Mouse (Mus musculus) MEL (cell line): ENCODE data around the gene Abcb6. TPM values are rescaled to one million over a fixed set of nuclear protein-coding genes. Genes with fewer than 3 reads are reported as not detected.
A peak's percentile ranks its signal among the peaks of the same experiment; 100 is the strongest.

Experiments
- DNase-seq: peaks from one replicate; pipeline ENCODE4 v3.0.0; 2011; ENCODE audit warnings: low read depth, low spot score
- H3K27ac ChIP-seq: 2 replicates; pipeline ENCODE4 v1.5.1; 2012; ENCODE audit warnings: low read depth, mild to moderate bottlenecking, control low read depth, low read length, moderate library complexity; ENCODE audit not compliant: control insufficient read depth
- H3K27me3 ChIP-seq, 2 experiments: fragments of 150-350 bp in 1 of 2; sonication (generic) in 1 of 2; 2 replicates each; pipeline ENCODE4 v1.6.1; 2012; ENCODE audit warnings: low read length in 2 of 2, mild to moderate bottlenecking in 2 of 2, improper control_type of control experiment in 1 of 2, moderate library complexity in 1 of 2; ENCODE audit not compliant: insufficient read depth in 2 of 2, control insufficient read depth in 1 of 2
- H3K36me3 ChIP-seq, 2 experiments: 2 replicates each; pipeline ENCODE4 v1.6.1; 2012 to 2014; ENCODE audit warnings: low read length in 2 of 2, improper control_type of control experiment in 1 of 2, inconsistent platforms in 1 of 2, mild to moderate bottlenecking in 1 of 2; ENCODE audit not compliant: insufficient read depth in 2 of 2, control insufficient read depth in 1 of 2
- H3K4me1 ChIP-seq, 2 experiments: fragments of 150-350 bp in 1 of 2; sonication (generic) in 1 of 2; 2 replicates each; pipeline ENCODE4 v1.6.1; 2012; ENCODE audit warnings: low read length in 2 of 2, improper control_type of control experiment in 1 of 2, mild to moderate bottlenecking in 1 of 2; ENCODE audit not compliant: insufficient read depth in 2 of 2, control insufficient read depth in 1 of 2
- H3K4me3 ChIP-seq, 2 experiments: fragments of 150-350 bp in 1 of 2; sonication (generic) in 1 of 2; 2 replicates each; pipeline ENCODE4 v1.5.1; 2012; ENCODE audit warnings: low read depth in 2 of 2, low read length in 2 of 2, mild to moderate bottlenecking in 2 of 2, moderate library complexity in 2 of 2, control low read depth in 1 of 2, improper control_type of control experiment in 1 of 2; ENCODE audit not compliant: control insufficient read depth in 1 of 2, insufficient read depth in 1 of 2
- H3K79me2 ChIP-seq: 2 replicates; pipeline ENCODE4 v1.6.1; 2012; ENCODE audit warnings: mild to moderate bottlenecking, low read length, moderate library complexity; ENCODE audit not compliant: control insufficient read depth, poor library complexity, insufficient read depth
- H3K9ac ChIP-seq: 2 replicates; pipeline ENCODE4 v1.6.1; 2012; ENCODE audit warnings: low read depth, mild to moderate bottlenecking, control low read depth, low read length, moderate library complexity; ENCODE audit not compliant: control insufficient read depth, poor library complexity, severe bottlenecking
- H3K9me3 ChIP-seq: fragments of 150-350 bp; sonication (generic); replicated peaks from 2 replicates; pipeline ENCODE4 v1.6.1; 2012; ENCODE audit warnings: mild to moderate bottlenecking, low read length, improper control_type of control experiment, moderate library complexity; ENCODE audit not compliant: insufficient read depth
- BHLHE40 ChIP-seq: IDR thresholded peaks from 2 replicates; pipeline ENCODE4 v1.6.1; 2012; ENCODE audit warnings: low read depth, mild to moderate bottlenecking, inconsistent platforms, low read length, improper control_type of control experiment, borderline replicate concordance
- CHD1 ChIP-seq: IDR thresholded peaks from 2 replicates; pipeline ENCODE4 v1.6.1; 2012; ENCODE audit warnings: low read depth, mild to moderate bottlenecking, inconsistent platforms, low read length, improper control_type of control experiment
- E2F4 ChIP-seq: IDR thresholded peaks from 2 replicates; pipeline ENCODE4 v1.6.1; 2011; ENCODE audit warnings: low read depth, low read length, improper control_type of control experiment, borderline replicate concordance
- HCFC1 ChIP-seq: IDR thresholded peaks from 2 replicates; pipeline ENCODE4 v1.6.1; 2012; ENCODE audit warnings: low read depth, mild to moderate bottlenecking, inconsistent platforms, low read length, improper control_type of control experiment, moderate library complexity
- MAFK ChIP-seq: IDR thresholded peaks from 2 replicates; pipeline ENCODE4 v1.6.1; 2011; ENCODE audit warnings: low read depth, mild to moderate bottlenecking, low read length, improper control_type of control experiment, borderline replicate concordance
- MEF2A ChIP-seq: IDR thresholded peaks from 2 replicates; pipeline ENCODE4 v1.6.1; 2014; ENCODE audit warnings: low read depth, mild to moderate bottlenecking, inconsistent platforms, low read length, improper control_type of control experiment; ENCODE audit not compliant: poor library complexity, insufficient replicate concordance, severe bottlenecking; ENCODE audit errors: extremely low read depth
- MXI1 ChIP-seq: IDR thresholded peaks from 2 replicates; pipeline ENCODE4 v1.6.1; 2011; ENCODE audit warnings: mild to moderate bottlenecking, low read depth, low read length, improper control_type of control experiment
- NRF1 ChIP-seq: IDR thresholded peaks from 2 replicates; pipeline ENCODE4 v1.6.1; 2014; ENCODE audit warnings: low read depth, mild to moderate bottlenecking, inconsistent platforms, low read length, improper control_type of control experiment, moderate library complexity; ENCODE audit not compliant: poor library complexity, insufficient read depth, severe bottlenecking
- POLR2AphosphoS5 ChIP-seq: IDR thresholded peaks from 2 replicates; pipeline ENCODE4 v1.6.1; 2012; ENCODE audit warnings: low read depth, borderline replicate concordance, mild to moderate bottlenecking, inconsistent platforms, low read length, moderate library complexity, mixed read lengths
- RAD21 ChIP-seq: IDR thresholded peaks from 2 replicates; pipeline ENCODE4 v1.6.1; 2011; ENCODE audit warnings: mild to moderate bottlenecking, low read depth, low read length, improper control_type of control experiment
- RCOR1 ChIP-seq: IDR thresholded peaks from 2 replicates; pipeline ENCODE4 v1.6.1; 2012; ENCODE audit warnings: low read depth, mild to moderate bottlenecking, inconsistent platforms, low read length, improper control_type of control experiment
- SIN3A ChIP-seq: IDR thresholded peaks from 2 replicates; pipeline ENCODE4 v1.6.1; 2012; ENCODE audit warnings: low read length, improper control_type of control experiment, inconsistent platforms
- SMC3 ChIP-seq: IDR thresholded peaks from 2 replicates; pipeline ENCODE4 v1.6.1; 2011; ENCODE audit warnings: low read depth, low read length, improper control_type of control experiment
- USF2 ChIP-seq, 2 experiments: IDR thresholded peaks; 2 replicates each; pipeline ENCODE4 v1.6.1; 2011 to 2012; ENCODE audit warnings: improper control_type of control experiment in 2 of 2, low read length in 2 of 2, borderline replicate concordance in 1 of 2, inconsistent platforms in 1 of 2, low read depth in 1 of 2, mild to moderate bottlenecking in 1 of 2; ENCODE audit not compliant: insufficient read depth in 1 of 2
- ZC3H11A ChIP-seq: IDR thresholded peaks from 2 replicates; pipeline ENCODE4 v1.6.1; 2012; ENCODE audit warnings: low read depth, mild to moderate bottlenecking, inconsistent platforms, low read length, improper control_type of control experiment
- ZKSCAN1 ChIP-seq: IDR thresholded peaks from 2 replicates; pipeline ENCODE4 v1.6.1; 2012; ENCODE audit warnings: low read depth, mild to moderate bottlenecking, inconsistent platforms, low read length, improper control_type of control experiment, moderate library complexity
- ZNF384 ChIP-seq: IDR thresholded peaks from 2 replicates; pipeline ENCODE4 v1.6.1; 2012; ENCODE audit warnings: low read depth, mild to moderate bottlenecking, inconsistent platforms, low read length, improper control_type of control experiment
- polyA plus RNA-seq, 2 experiments: library from polyadenylated mRNA; stranded (reverse) in 1 of 2; unstranded in 1 of 2; fragments of >175 nt in 1 of 2; fragments of >200 nt in 1 of 2; gene quantifications; 2 replicates each; pipeline versions ENCODE4 v1.2.1 to v1.2.4; 2012; ENCODE audit warnings: low replicate concordance in 2 of 2, low read depth in 1 of 2; ENCODE audit not compliant: insufficient read length in 2 of 2, insufficient read depth in 1 of 2, missing spikeins in 1 of 2
- total RNA-seq: library from RNA; depleted of rRNA; stranded (reverse); fragments of 300-350 nt; gene quantifications from 2 replicates; pipeline ENCODE4 v1.2.3, GENCODE M21; 2012

Abcb6 gene
- total and polyA plus RNA-seq, 3 experiments, result 73.5 to 84.4 TPM; not detected in 1

GRCm38 (mm10) chr1:75191622-75192402 lies 11.6 kb upstream of the Abcb6 start, which contains the start of the genes Ankzf1 and Atg9a (continued):
- no peak for TF ChIP-seq POLR2AphosphoS5
- TF ChIP-seq MXI1, result peak; percentile 96
- no peak for TF ChIP-seq RCOR1
- TF ChIP-seq CHD1, result no peak
- no peak for TF ChIP-seq MEF2A
- no peak for TF ChIP-seq ZNF384
- no peak for TF ChIP-seq E2F4
- peak; percentile 44; the same call in 1 of the 2 replicates for TF ChIP-seq NRF1
- TF ChIP-seq BHLHE40, result no peak
- TF ChIP-seq SIN3A, result peak; percentile 96
- TF ChIP-seq RAD21, result no peak
- no peak for TF ChIP-seq USF2 (IDR thresholded peaks at IDR 0.05; ENCODE audit: borderline replicate concordance in 1 of 2, insufficient read depth in 1 of 2, low read depth in 1 of 2, low read length in 2 of 2)

- H3K79me2 ChIP-seq, result peaks cover 9% of the 10 kb centered on the region
- no peak for TF ChIP-seq ZKSCAN1
- TF ChIP-seq POLR2AphosphoS5, result no peak
- TF ChIP-seq MAFK, result no peak
- no peak for TF ChIP-seq ZC3H11A
- no peak for TF ChIP-seq HCFC1
- no peak for TF ChIP-seq SMC3
- no peak for TF ChIP-seq NRF1
- no peaks in the 10 kb centered on the region for H3K27me3 ChIP-seq
- no peaks in the 10 kb centered on the region for H3K9me3 ChIP-seq
- peak overlapping the region; percentile 19; the same call in 1 of the 2 replicates for H3K27ac ChIP-seq
- peak overlapping the region; percentile 95 for H3K4me3 ChIP-seq
- peaks cover 0 to 31% of the 10 kb centered on the region in 2 experiments; a peak in 2 of 4 replicates for H3K36me3 ChIP-seq
- peaks cover 3 to 32% of the 10 kb centered on the region in 2 experiments; a peak in 3 of 4 replicates for H3K4me1 ChIP-seq
- DNase-seq, result no peak
- peak overlapping the region; percentile 96 for H3K9ac ChIP-seq
Observed at GRCm38 (mm10) chr1:75191258-75191621, 11.0 kb upstream of the Abcb6 start.
